Mouse (Mus musculus) heart, postnatal 0 days (tissue): ENCODE results near the gene Pkp4. TPM values are rescaled to one million over a fixed set of nuclear protein-coding genes. Genes with fewer than 3 reads are reported as not detected.
"Not testable (repeated sequence)": the region's sequence is repeated elsewhere in the genome, so short reads cannot be mapped to it uniquely, and the experiment has no call there.

ENCODE experiments used
- ATAC-seq: fragments of 200-750 bp; cut with Nextera tagmentation; 2 replicates; pipeline ENCODE4 v1.8.0; 2017; ENCODE audit warnings: low read depth, moderate number of reproducible peaks, moderate library complexity; ENCODE audit not compliant: insufficient read depth
- DNase-seq: peaks from one replicate; pipeline ENCODE4 v3.0.0-alpha.2; 2016; ENCODE audit warnings: low spot score
- H3K27ac ChIP-seq: fragments of 300-500 bp; sonication (generic); 2 replicates; pipeline ENCODE4 v1.5.1; 2014; ENCODE audit warnings: low read depth, mild to moderate bottlenecking
- H3K27me3 ChIP-seq: fragments of 300-500 bp; sonication (generic); 2 replicates; pipeline ENCODE4 v1.6.1; 2014; ENCODE audit warnings: low read length, mixed read lengths; ENCODE audit not compliant: control insufficient read depth, insufficient read depth
- H3K36me3 ChIP-seq: fragments of 300-500 bp; sonication (generic); replicated peaks from 2 replicates; pipeline ENCODE4 v1.6.1; 2014; ENCODE audit warnings: low read length, mixed read lengths; ENCODE audit not compliant: control insufficient read depth, insufficient read depth
- H3K4me1 ChIP-seq: fragments of 300-500 bp; sonication (generic); 2 replicates; pipeline ENCODE4 v1.6.1; 2014; ENCODE audit warnings: antibody characterized with exemption; ENCODE audit not compliant: control insufficient read depth, insufficient read depth
- H3K4me2 ChIP-seq: fragments of 300-500 bp; sonication (generic); 2 replicates; pipeline ENCODE4 v1.6.1; 2014; ENCODE audit warnings: low read depth, mild to moderate bottlenecking, low read length, moderate library complexity
- H3K4me3 ChIP-seq: fragments of 300-500 bp; sonication (generic); 2 replicates; pipeline ENCODE4 v1.5.1; 2014; ENCODE audit warnings: low read depth, low read length
- H3K9ac ChIP-seq: fragments of 300-500 bp; sonication (generic); replicated peaks from 2 replicates; pipeline ENCODE4 v1.6.1; 2014; ENCODE audit warnings: low read depth, low read length, mixed read lengths
- H3K9me3 ChIP-seq: fragments of 300-500 bp; sonication (generic); replicated peaks from 2 replicates; pipeline ENCODE4 v1.6.1; 2016; ENCODE audit warnings: low read length; ENCODE audit not compliant: control insufficient read depth
- CTCF ChIP-seq: IDR thresholded peaks from 2 replicates; pipeline ENCODE4 v1.5.1; 2016; ENCODE audit warnings: antibody characterized with exemption, control low read depth, low read depth
- EP300 ChIP-seq: IDR thresholded peaks from 2 replicates; pipeline ENCODE4 v1.6.1; 2016; ENCODE audit warnings: antibody characterized with exemption, low read depth
- WGBS: fragments of 180-500 bp; shearing (Covaris S2); extraction: QIAGEN DNeasy Blood & Tissue Kit; methylation state at CpG from one replicate; pipeline ENCODE4 v1.1.7; 2014; 5-methylcytosine and 5-hydroxymethylcytosine counted together
- polyA plus RNA-seq: library from polyadenylated mRNA; unstranded; fragments of >200 nt; fragmentation: Nextera tagmentation; extraction: Ambion mirVana; gene quantifications from 2 replicates; pipeline ENCODE4 v1.2.1, GENCODE M21; 2015
- total RNA-seq: library from RNA; depleted of rRNA; stranded (reverse); fragments of >200 nt; gene quantifications from 2 replicates; pipeline ENCODE4 v1.2.3, GENCODE M21; 2014; ENCODE audit warnings: low replicate concordance

The Pkp4 gene
- total and polyA plus RNA-seq, 2 experiments from 2014 or later = 36.1 to 232 TPM

GRCm38 (mm10) chr2:59383852-59384776, 223.5 kb downstream of the Pkp4 start:
- ATAC-seq = no peak; the same call in 1 of the 2 replicates
- no peaks in the 10 kb centered on the region for H3K9me3 ChIP-seq
- no peaks in the 10 kb centered on the region for H3K27me3 ChIP-seq
- H3K4me2 ChIP-seq = no peak overlapping the region
- no peak overlapping the region for H3K27ac ChIP-seq
- no peaks in the 10 kb centered on the region for H3K4me1 ChIP-seq
- 67% methylated on average over 10 of the region's 10 CpGs for WGBS
- no peak overlapping the region for H3K9ac ChIP-seq
- H3K4me3 ChIP-seq = no peak overlapping the region
- no peak for DNase-seq
- no peaks in the 10 kb centered on the region for H3K36me3 ChIP-seq
- TF ChIP-seq EP300 = no peak
- no peak for TF ChIP-seq CTCF

- TF ChIP-seq EP300 (no peak), CTCF (no peak)
- Histone ChIP-seq H3K27ac (no peak overlapping the region), H3K9me3 (no peaks in the 10 kb centered on the region), H3K4me1 (no peaks in the 10 kb centered on the region), H3K36me3 (no peaks in the 10 kb centered on the region), H3K9ac (no peak overlapping the region), H3K4me2 (no peak overlapping the region), H3K27me3 (no peaks in the 10 kb centered on the region), H3K4me3 (no peak overlapping the region)
- DNase-seq (no peak), ATAC-seq (no peak)
- 65% methylated on average over 4 of the region's 4 CpGs for WGBS
Measured at GRCm38 (mm10) chr2:59385211-59385935, 224.7 kb downstream of the Pkp4 start.

DNA sequence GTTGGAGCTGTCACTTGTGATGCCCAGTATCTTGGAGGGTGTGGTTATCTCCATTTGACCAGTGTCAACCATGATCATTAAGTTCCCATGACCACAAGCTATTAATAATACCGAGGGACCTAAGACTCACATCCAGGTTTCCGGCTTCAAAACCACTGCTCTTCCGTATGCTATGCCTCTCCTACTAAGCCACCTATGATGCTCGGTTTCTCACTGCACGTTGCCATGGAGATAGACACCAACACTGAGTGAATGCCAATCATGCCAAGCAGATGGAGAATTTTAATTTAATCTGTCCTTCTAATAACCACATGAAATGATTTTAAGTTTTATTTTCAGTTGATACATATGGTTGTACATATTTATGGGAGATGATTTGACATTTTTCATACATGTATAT, 229.3 kb downstream of the Pkp4 start:
- no peak for DNase-seq
- no peak overlapping the region for H3K9ac ChIP-seq
- no peaks in the 10 kb centered on the region for H3K27me3 ChIP-seq
- ATAC-seq = no peak
- no peaks in the 10 kb centered on the region for H3K4me1 ChIP-seq
- no peak for TF ChIP-seq EP300
- TF ChIP-seq CTCF = no peak
- no peak overlapping the region for H3K4me3 ChIP-seq
- no peaks in the 10 kb centered on the region for H3K36me3 ChIP-seq
- no peak overlapping the region for H3K27ac ChIP-seq
- WGBS = 89% methylated on average over 5 of the region's 5 CpGs
- no peak overlapping the region for H3K4me2 ChIP-seq
- H3K9me3 ChIP-seq = no peaks in the 10 kb centered on the region

DNA sequence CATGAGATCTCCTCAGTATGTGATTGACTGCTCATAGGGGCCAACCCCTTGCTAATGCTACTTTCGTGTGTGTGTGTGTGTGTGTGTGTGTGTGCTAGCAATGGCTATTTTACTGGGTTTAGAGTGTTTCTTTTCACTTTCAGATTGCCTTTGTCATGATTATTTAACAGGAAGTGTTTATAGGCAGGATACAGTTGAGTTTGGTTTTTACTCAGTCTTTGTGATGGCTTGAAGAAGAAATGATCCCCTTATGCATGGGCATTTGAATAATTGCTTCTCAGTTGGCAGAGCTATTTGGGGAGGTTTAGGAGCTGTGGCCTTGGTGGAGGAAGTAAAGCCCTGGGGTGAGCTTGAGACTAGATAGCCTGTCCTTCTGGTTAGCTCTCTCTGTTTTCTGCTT, 232.5 kb downstream of the Pkp4 start:
- no peaks in the 10 kb centered on the region for H3K27me3 ChIP-seq
- no peaks in the 10 kb centered on the region for H3K36me3 ChIP-seq
- TF ChIP-seq CTCF = no peak
- TF ChIP-seq EP300 = no peak
- no peak overlapping the region for H3K9ac ChIP-seq
- ATAC-seq = no peak
- H3K9me3 ChIP-seq = no peaks in the 10 kb centered on the region
- DNase-seq = no peak
- no peaks in the 10 kb centered on the region for H3K4me1 ChIP-seq
- no peak overlapping the region for H3K4me2 ChIP-seq
- H3K4me3 ChIP-seq = no peak overlapping the region
- H3K27ac ChIP-seq = no peak overlapping the region
- WGBS = 67% methylated on average over 1 of the region's 1 CpGs

GRCm38 (mm10) chr2:59394651-59395050, 234.0 kb downstream of the Pkp4 start:
- no peak overlapping the region for H3K4me2 ChIP-seq
- no peaks in the 10 kb centered on the region for H3K27me3 ChIP-seq
- no peaks in the 10 kb centered on the region for H3K4me1 ChIP-seq
- no peaks in the 10 kb centered on the region for H3K36me3 ChIP-seq
- ATAC-seq (no peak), DNase-seq (no peak)
- 93% methylated on average over 4 of the region's 4 CpGs for WGBS
- no peak overlapping the region for H3K27ac ChIP-seq
- H3K4me3 ChIP-seq = no peak overlapping the region
- TF ChIP-seq EP300 (no peak), CTCF (no peak)
- H3K9ac ChIP-seq = no peak overlapping the region
- H3K9me3 ChIP-seq = no peaks in the 10 kb centered on the region

GRCm38 (mm10) chr2:59395160-59395650, 234.6 kb downstream of the Pkp4 start:
- not testable (repeated sequence) for DNase-seq, H3K9me3 ChIP-seq, H3K27me3 ChIP-seq, H3K9ac ChIP-seq, ATAC-seq, H3K4me2 ChIP-seq, H3K4me1 ChIP-seq, H3K4me3 ChIP-seq, H3K36me3 ChIP-seq, H3K27ac ChIP-seq
- 64% methylated on average over 1 of the region's 1 CpGs for WGBS
